Mouse (Mus musculus) G1E (cell line): ENCODE measurements around the gene Pkd1l2.

Source experiments
- CTCF ChIP-seq: IDR thresholded peaks from 2 replicates; pipeline ENCODE4 v1.5.1; 2012; ENCODE audit warnings: low read depth, low read length, inconsistent platforms, mixed read lengths
- GATA1 ChIP-seq: IDR thresholded peaks from 2 replicates; pipeline ENCODE4 v1.6.1; 2012; ENCODE audit warnings: borderline replicate concordance, low read length, inconsistent platforms, mixed read lengths
- POLR2AphosphoS5 ChIP-seq: IDR thresholded peaks from 2 replicates; pipeline ENCODE4 v1.6.1; 2012; ENCODE audit warnings: low read depth, low read length, inconsistent platforms; ENCODE audit not compliant: insufficient replicate concordance
- TAL1 ChIP-seq: conservative IDR thresholded peaks from 2 replicates; pipeline ENCODE4 v1.6.1; 2012; ENCODE audit warnings: low read depth, low read length, inconsistent platforms, mixed read lengths

DNA sequence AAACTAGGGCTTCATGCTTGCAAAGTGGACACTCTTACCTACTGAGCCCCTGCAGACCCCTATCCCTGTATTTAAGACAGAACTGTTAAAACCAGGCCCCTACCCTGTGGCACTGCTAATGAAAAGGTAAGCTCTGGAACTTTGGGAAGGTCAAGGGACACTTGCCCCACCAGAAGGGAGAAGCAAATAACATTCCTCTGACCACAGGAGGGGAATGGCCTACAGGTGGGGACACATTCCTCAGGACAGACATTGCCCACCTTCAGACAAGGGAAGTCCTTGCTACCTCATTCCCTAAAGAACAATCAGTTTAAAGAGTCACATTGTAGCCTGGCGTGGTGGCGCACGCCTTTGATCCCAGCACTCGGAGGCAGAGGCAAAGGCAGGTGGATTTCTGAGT, 64.4 kb downstream of the Pkd1l2 start:
- no peak for TF ChIP-seq GATA1
- no peak for TF ChIP-seq CTCF
- no peak for TF ChIP-seq POLR2AphosphoS5
- TF ChIP-seq TAL1: no peak
